Mouse (Mus musculus) myocyte (in vitro differentiated cells): ENCODE data around the gene Pcp4. TPM values are rescaled to one million over a fixed set of nuclear protein-coding genes. Genes with fewer than 3 reads are reported as not detected.

Experiments
- H3K27me3 ChIP-seq: one replicate; pipeline ENCODE4 v1.6.1; 2011; ENCODE audit not compliant: control insufficient read depth, insufficient read depth, insufficient read length
- H3K36me3 ChIP-seq: one replicate; pipeline ENCODE4 v1.6.1; 2011; ENCODE audit not compliant: control insufficient read depth, insufficient read depth
- H3K4me2 ChIP-seq: one replicate; pipeline ENCODE4 v1.6.1; 2011; ENCODE audit warnings: low read depth, control low read depth
- H3K4me3 ChIP-seq: one replicate; pipeline ENCODE4 v1.5.1; 2011; ENCODE audit warnings: mild to moderate bottlenecking, control low read depth, moderate library complexity
- H3K79me2 ChIP-seq: one replicate; pipeline ENCODE4 v1.6.1; 2011; ENCODE audit not compliant: control insufficient read depth, insufficient read depth
- H3ac ChIP-seq: one replicate; pipeline ENCODE4 v1.6.1; 2011; ENCODE audit not compliant: control insufficient read depth, insufficient read length
- CEBPB ChIP-seq: IDR thresholded peaks from 2 replicates; pipeline ENCODE4 v1.6.1; 2011; ENCODE audit warnings: mild to moderate bottlenecking, moderate library complexity; ENCODE audit not compliant: poor library complexity, insufficient read depth, severe bottlenecking
- E2F4 ChIP-seq: IDR thresholded peaks from one replicate; pipeline ENCODE4 v1.6.1; 2011; ENCODE audit warnings: mild to moderate bottlenecking, control low read depth, moderate library complexity; ENCODE audit not compliant: insufficient read depth
- MAX ChIP-seq: IDR thresholded peaks from one replicate; pipeline ENCODE4 v1.6.1; 2011; ENCODE audit warnings: low read depth, mild to moderate bottlenecking, control low read depth
- MYOD1 ChIP-seq, 3 experiments: IDR thresholded peaks; one replicate each; pipeline ENCODE4 v1.6.1; 2011; ENCODE audit warnings: control low read depth in 2 of 3, low read depth in 2 of 3, mild to moderate bottlenecking in 2 of 3, moderate library complexity in 1 of 3; ENCODE audit not compliant: insufficient read length in 2 of 3, control insufficient read depth in 1 of 3
- MYOG ChIP-seq, 3 experiments: IDR thresholded peaks; one replicate each; pipeline ENCODE4 v1.6.1; 2011; ENCODE audit warnings: control low read depth in 2 of 3, low read depth in 2 of 3, mild to moderate bottlenecking in 2 of 3; ENCODE audit not compliant: insufficient read length in 2 of 3, control insufficient read depth in 1 of 3, insufficient read depth in 1 of 3
- POLR2A ChIP-seq: IDR thresholded peaks from one replicate; pipeline ENCODE4 v1.6.1; 2011; ENCODE audit warnings: low read depth, mild to moderate bottlenecking, control low read depth, moderate library complexity; ENCODE audit not compliant: insufficient read length
- POLR2AphosphoS2 ChIP-seq: IDR thresholded peaks from one replicate; pipeline ENCODE4 v1.6.1; 2011; ENCODE audit warnings: low read depth, control low read depth; ENCODE audit not compliant: insufficient read length
- REST ChIP-seq: IDR thresholded peaks from one replicate; pipeline ENCODE4 v1.6.1; 2011; ENCODE audit warnings: mild to moderate bottlenecking, control low read depth, moderate library complexity; ENCODE audit not compliant: insufficient read depth, insufficient read length
- SRF ChIP-seq: IDR thresholded peaks from one replicate; pipeline ENCODE4 v1.6.1; 2011; ENCODE audit warnings: low read depth; ENCODE audit not compliant: control insufficient read depth, insufficient read length
- TCF12 ChIP-seq: IDR thresholded peaks from one replicate; pipeline ENCODE4 v1.6.1; 2011; ENCODE audit warnings: mild to moderate bottlenecking, control low read depth; ENCODE audit not compliant: poor library complexity, insufficient read depth, severe bottlenecking
- TCF3 ChIP-seq: IDR thresholded peaks from one replicate; pipeline ENCODE4 v1.6.1; 2011; ENCODE audit warnings: low read depth, control low read depth; ENCODE audit not compliant: insufficient read length
- USF1 ChIP-seq: IDR thresholded peaks from one replicate; pipeline ENCODE4 v1.6.1; 2011; ENCODE audit warnings: low read depth, mild to moderate bottlenecking, control low read depth, moderate library complexity
- polyA plus RNA-seq: library from polyadenylated mRNA; unstranded; fragments of >200 nt; fragmentation: generic; extraction: Trizol; gene quantifications from one replicate; pipeline ENCODE4 v1.2.1, GENCODE M21; 2012; ENCODE audit warnings: missing spikeins

The Pcp4 gene
- polyA plus RNA-seq, 1 experiment, result not detected

DNA sequence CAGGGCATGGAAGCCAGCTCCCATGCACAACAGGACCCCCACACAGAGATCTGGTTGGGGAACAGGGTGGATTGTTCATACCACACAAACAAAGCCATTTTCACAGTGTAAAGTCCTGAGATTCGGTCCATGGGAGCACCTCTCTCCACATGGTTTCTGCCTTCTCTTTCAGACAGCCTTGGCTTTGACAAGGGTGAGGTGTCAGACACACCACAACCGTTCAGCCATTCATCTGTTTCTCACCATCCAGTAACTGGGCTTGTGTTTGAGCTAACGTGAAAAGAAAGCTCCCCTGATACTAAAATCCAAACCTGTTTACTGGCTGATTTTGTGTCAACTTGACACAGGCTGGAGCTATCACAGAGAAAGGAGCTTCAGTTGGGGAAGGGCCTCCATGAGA, 6.8 kb downstream of the Pcp4 start:
- Histone ChIP-seq H3ac (no peak overlapping the region), H3K36me3 (no peaks in the 10 kb centered on the region), H3K4me2 (no peak overlapping the region), H3K27me3 (peaks cover 24% of the 10 kb centered on the region), H3K4me3 (no peak overlapping the region), H3K79me2 (no peaks in the 10 kb centered on the region)
- no peak for TF ChIP-seq USF1
- TF ChIP-seq TCF3, result no peak
- no peak for TF ChIP-seq POLR2A
- TF ChIP-seq E2F4, result no peak
- no peak for TF ChIP-seq POLR2AphosphoS2

DNA sequence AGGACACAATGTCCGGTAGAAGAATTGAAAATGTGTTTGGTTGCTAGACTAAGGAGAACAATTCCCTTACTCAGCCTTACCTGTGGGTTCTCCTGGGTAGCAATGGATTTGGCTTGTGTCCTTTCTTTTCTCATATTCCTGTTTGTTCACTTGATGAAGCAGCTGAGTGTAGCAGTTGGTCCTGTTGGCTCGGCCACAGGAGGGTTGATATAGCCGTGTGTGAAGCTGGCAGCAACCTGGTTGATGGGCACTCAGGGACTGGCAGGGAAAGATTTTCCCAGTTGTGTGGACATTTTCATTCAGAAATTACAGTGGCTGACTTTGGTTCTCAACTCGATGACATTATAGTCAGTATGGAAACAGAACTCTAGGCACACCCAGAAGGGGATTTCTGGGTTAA, 14.4 kb downstream of the Pcp4 start:
- Histone ChIP-seq H3K36me3 (no peaks in the 10 kb centered on the region), H3K4me2 (no peak overlapping the region), H3K79me2 (no peaks in the 10 kb centered on the region), H3ac (no peak overlapping the region), H3K4me3 (no peak overlapping the region), H3K27me3 (peaks cover under 1% of the 10 kb centered on the region)
- TF ChIP-seq USF1, result no peak
- no peak for TF ChIP-seq POLR2A
- no peak for TF ChIP-seq POLR2AphosphoS2
- TF ChIP-seq MYOD1 (IDR thresholded peaks at IDR 0.05; ENCODE audit: control insufficient read depth in 1 of 3, insufficient read length in 2 of 3, low read depth in 2 of 3), result no peak
- TF ChIP-seq MAX, result no peak
- no peak for TF ChIP-seq TCF3

DNA sequence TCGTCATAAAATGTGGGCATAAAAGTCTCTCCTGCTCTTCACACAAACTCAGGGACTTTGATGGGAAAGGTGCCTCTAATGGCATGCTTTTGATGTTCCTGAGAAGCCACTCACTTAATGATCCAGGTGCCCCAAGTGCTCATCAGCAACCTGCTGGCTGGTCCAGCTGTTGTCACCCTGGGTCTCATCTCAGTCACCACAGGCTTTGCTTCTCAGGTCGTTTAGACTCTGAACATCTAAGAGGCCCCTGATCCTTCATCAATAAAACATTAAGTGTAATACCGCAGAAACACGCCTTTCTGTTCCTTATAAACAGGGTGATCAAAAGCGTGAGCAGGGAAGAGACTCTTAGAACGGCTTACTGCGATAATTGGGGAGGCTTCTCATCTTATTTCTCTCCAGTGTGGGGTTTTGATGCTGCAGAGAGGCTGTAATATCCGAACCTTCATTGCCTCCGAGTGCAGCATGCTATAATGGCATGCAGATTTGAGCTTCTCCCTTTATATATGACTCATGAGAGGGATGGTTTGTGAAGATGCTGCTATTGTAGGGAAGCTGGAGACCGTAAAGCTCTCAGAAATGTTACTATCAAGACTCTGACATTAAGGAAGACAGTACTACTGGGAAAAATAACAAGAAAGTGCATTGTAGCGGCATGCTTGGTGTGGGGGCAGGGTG, 19.7 kb downstream of the Pcp4 start:
- H3K79me2 ChIP-seq, result no peaks in the 10 kb centered on the region
- H3K4me3 ChIP-seq, result no peak overlapping the region
- H3K27me3 ChIP-seq, result peaks cover 17% of the 10 kb centered on the region
- no peak overlapping the region for H3K4me2 ChIP-seq
- TF ChIP-seq MAX (no peak), REST (no peak), POLR2AphosphoS2 (no peak), TCF12 (no peak), SRF (no peak), MYOD1 (IDR thresholded peaks at IDR 0.05; ENCODE audit: control insufficient read depth in 1 of 3, insufficient read length in 2 of 3, low read depth in 2 of 3) (no peak), E2F4 (no peak), CEBPB (no peak), MYOG (IDR thresholded peaks at IDR 0.05; ENCODE audit: control insufficient read depth in 1 of 3, insufficient read depth in 1 of 3, insufficient read length in 2 of 3, low read depth in 2 of 3) (no peak)
- no peaks in the 10 kb centered on the region for H3K36me3 ChIP-seq
- no peak overlapping the region for H3ac ChIP-seq

GRCm38 (mm10) chr16:96488038-96488437, 20.6 kb downstream of the Pcp4 start:
- Histone ChIP-seq H3K27me3 (peaks cover 17% of the 10 kb centered on the region), H3ac (no peak overlapping the region), H3K79me2 (no peaks in the 10 kb centered on the region), H3K4me3 (no peak overlapping the region), H3K36me3 (no peaks in the 10 kb centered on the region), H3K4me2 (no peak overlapping the region)
- TF ChIP-seq MAX (no peak), POLR2AphosphoS2 (no peak), CEBPB (no peak), MYOD1 (IDR thresholded peaks at IDR 0.05; ENCODE audit: control insufficient read depth in 1 of 3, insufficient read length in 2 of 3, low read depth in 2 of 3) (no peak), MYOG (IDR thresholded peaks at IDR 0.05; ENCODE audit: control insufficient read depth in 1 of 3, insufficient read depth in 1 of 3, insufficient read length in 2 of 3, low read depth in 2 of 3) (no peak), TCF12 (no peak), REST (no peak), TCF3 (no peak), USF1 (no peak), SRF (no peak), E2F4 (no peak), POLR2A (no peak)

GRCm38 (mm10) chr16:96491530-96491929, 24.1 kb downstream of the Pcp4 start:
- H3K36me3 ChIP-seq, result no peaks in the 10 kb centered on the region
- H3K27me3 ChIP-seq, result peaks cover 27% of the 10 kb centered on the region
- no peaks in the 10 kb centered on the region for H3K79me2 ChIP-seq
- H3K4me3 ChIP-seq, result no peak overlapping the region
- no peak overlapping the region for H3K4me2 ChIP-seq
- H3ac ChIP-seq, result no peak overlapping the region
- no peak for TF ChIP-seq REST
- no peak for TF ChIP-seq TCF3
- no peak for TF ChIP-seq TCF12
- no peak for TF ChIP-seq POLR2AphosphoS2
- TF ChIP-seq USF1, result no peak
- no peak for TF ChIP-seq CEBPB
- no peak for TF ChIP-seq MAX
- TF ChIP-seq MYOD1 (IDR thresholded peaks at IDR 0.05; ENCODE audit: control insufficient read depth in 1 of 3, insufficient read length in 2 of 3, low read depth in 2 of 3), result no peak
- TF ChIP-seq MYOG (IDR thresholded peaks at IDR 0.05; ENCODE audit: control insufficient read depth in 1 of 3, insufficient read depth in 1 of 3, insufficient read length in 2 of 3, low read depth in 2 of 3), result no peak
- TF ChIP-seq POLR2A, result no peak
- no peak for TF ChIP-seq E2F4
- TF ChIP-seq SRF, result no peak
